Mouse (Mus musculus) CD4-positive, CD25-positive, alpha-beta regulatory T cell, adult 4 months (primary cell): ENCODE results near the gene Gm20708. TPM values are rescaled to one million over a fixed set of nuclear protein-coding genes. Genes with fewer than 3 reads are reported as not detected.
"Not testable (repeated sequence)": the region's sequence is repeated elsewhere in the genome, so short reads cannot be mapped to it uniquely, and the experiment has no call there.

ENCODE experiments used
- ATAC-seq: one replicate; pipeline ENCODE4 v1.8.0; 2017
- polyA plus RNA-seq, 2 experiments: library from polyadenylated mRNA; unstranded; fragments of 100-300 nt; shearing (Covaris generic); gene quantifications; one replicate each; pipeline ENCODE4 v1.2.1; 2017

Gm20708 gene
- polyA plus RNA-seq, 2 experiments from 2014 or later: 1.0 to 3.2 TPM

GRCm38 (mm10) chr11:117781199-117781821, 28.2 kb upstream of the Gm20708 start:
- ATAC-seq: peak; percentile 26

- ATAC-seq: peak; percentile 35
Measured at GRCm38 (mm10) chr11:117781993-117782704, 27.3 kb upstream of the Gm20708 start, which contains the start of the genes Tmc8 and Tmc6. Gene Tmc8 (plus strand): TSS chr11:117782076. Gene Tmc6 (minus strand): TSS chr11:117782198.

GRCm38 (mm10) chr11:117782705-117783034, 26.8 kb upstream of the Gm20708 start:
- no peak for ATAC-seq

GRCm38 (mm10) chr11:117783089-117783488, 26.4 kb upstream of the Gm20708 start:
- ATAC-seq: peak; percentile 19

GRCm38 (mm10) chr11:117783683-117784309, 25.7 kb upstream of the Gm20708 start:
- ATAC-seq: no peak

GRCm38 (mm10) chr11:117786294-117786693, 23.2 kb upstream of the Gm20708 start:
- ATAC-seq: no peak

- not testable (repeated sequence) for ATAC-seq
Measured at GRCm38 (mm10) chr11:117788481-117788880, 21.0 kb upstream of the Gm20708 start.

GRCm38 (mm10) chr11:117790286-117790685, 19.2 kb upstream of the Gm20708 start:
- ATAC-seq: peak; percentile 56

- ATAC-seq: no peak
Measured at GRCm38 (mm10) chr11:117790703-117791440, 18.6 kb upstream of the Gm20708 start.

- no peak for ATAC-seq
Measured at GRCm38 (mm10) chr11:117791441-117791761, 18.1 kb upstream of the Gm20708 start.

- no peak for ATAC-seq
Measured at GRCm38 (mm10) chr11:117792281-117792888, 17.1 kb upstream of the Gm20708 start.

- peak; percentile 20 for ATAC-seq
Measured at GRCm38 (mm10) chr11:117794035-117794551, 15.4 kb upstream of the Gm20708 start.

- ATAC-seq: no peak
Measured at GRCm38 (mm10) chr11:117796954-117797353, 12.5 kb upstream of the Gm20708 start.

GRCm38 (mm10) chr11:117797511-117798159, 11.8 kb upstream of the Gm20708 start, which contains the start of gene 6030468B19Rik:
Gene 6030468B19Rik (plus strand): TSS chr11:117797660.
- ATAC-seq: no peak

- ATAC-seq: peak; percentile 57
Measured at GRCm38 (mm10) chr11:117798160-117798541, 11.3 kb upstream of the Gm20708 start.

GRCm38 (mm10) chr11:117799174-117799573, 10.3 kb upstream of the Gm20708 start:
- ATAC-seq: peak; percentile 76

- ATAC-seq: no peak
Measured at GRCm38 (mm10) chr11:117800038-117800437, 9.4 kb upstream of the Gm20708 start.

- no peak for ATAC-seq
Measured at GRCm38 (mm10) chr11:117801650-117802049, 7.8 kb upstream of the Gm20708 start.

GRCm38 (mm10) chr11:117803166-117803688, 6.2 kb upstream of the Gm20708 start:
- no peak for ATAC-seq

- ATAC-seq: no peak
Measured at GRCm38 (mm10) chr11:117806781-117807180, 2.7 kb upstream of the Gm20708 start.

- peak; percentile 79 for ATAC-seq
Measured at GRCm38 (mm10) chr11:117810401-117811046, 1.1 kb downstream of the Gm20708 start.
